Mouse (Mus musculus): ENCODE measurements around the gene Klk6.

DNA sequence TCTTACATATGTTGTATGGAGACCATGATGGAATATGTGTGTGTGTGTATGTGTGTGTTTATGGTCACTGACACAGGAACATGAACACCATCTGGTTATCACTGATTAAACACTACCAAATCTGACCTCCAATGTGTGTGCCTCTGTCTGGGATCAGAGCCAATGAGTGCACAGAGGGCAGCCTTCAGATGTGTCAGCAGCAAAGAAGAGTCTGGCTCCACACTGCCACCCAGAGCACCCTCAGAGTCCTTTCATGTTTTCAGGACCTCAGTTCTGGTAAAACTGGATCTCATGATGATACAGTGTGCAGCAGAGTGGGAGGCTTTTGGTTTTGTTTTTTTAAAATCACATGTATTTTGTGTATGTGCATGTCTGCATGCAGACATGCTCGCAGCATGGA is 39.0 kb upstream of the Klk6 start:
- TF ChIP-seq CTCF (IDR thresholded peaks at IDR 0.05; ENCODE audit: low read depth), result no peak; the same call in 1 of the 2 replicates
- TF ChIP-seq EP300 (IDR thresholded peaks at IDR 0.05; ENCODE audit: low read depth), result no peak

All from liver, embryonic 14.5 days (tissue).